Comparison of ENCODE assay signal across 27 mouse cellular contexts in the genomic region with DNA sequence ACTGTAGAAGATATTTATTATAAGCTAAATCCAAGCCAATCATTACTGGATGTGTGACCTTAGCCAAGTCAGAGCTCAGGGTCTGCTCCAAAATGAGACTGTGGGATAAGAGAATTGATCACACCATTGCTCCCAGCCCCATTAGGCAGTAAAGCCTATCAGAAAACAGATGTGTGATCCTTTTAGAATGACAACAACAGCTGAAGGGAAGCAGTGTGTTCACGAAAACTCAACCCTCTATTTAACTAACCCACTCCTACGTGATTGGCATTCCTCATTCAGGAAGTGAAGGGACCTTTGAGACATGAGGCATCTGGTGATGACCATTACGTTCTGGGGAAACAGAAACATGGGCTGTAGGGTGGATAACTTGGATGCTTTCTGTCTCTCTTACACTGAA.
"Had no signal": no experiment of that assay in that cellular context is flagged by ENCODE, and none has a peak within 500 bp of the region (broad histone marks: within the 10 kb centered on the region; RNA-seq: fewer than 3 reads in every experiment).

No protein-coding gene starts in this region.

- H3K27me3 ChIP-seq: heart, embryonic 12.5 days; heart, embryonic 13.5 days; heart, embryonic 15.5 days; hindbrain, embryonic 12.5 days; hindbrain, embryonic 13.5 days; hindbrain, embryonic 15.5 days; intestine, embryonic 15.5 days; kidney, embryonic 15.5 days had no signal

- DNase-seq: heart, postnatal 10 days; heart, postnatal 14 days; heart, postnatal 36 days; kidney, adult 11 months; kidney, adult 18-20 months; kidney, adult 2 months; kidney, adult 9 months; kidney, postnatal 10 days; kidney, postnatal 14 days; kidney, postnatal 25 days; kidney, postnatal 36 days; kidney, postnatal 4 days; layer of hippocampus, postnatal 36 days had no signal

- H3K36me3 ChIP-seq: heart, embryonic 10.5 days; heart, embryonic 12.5 days; heart, embryonic 13.5 days; heart, embryonic 15.5 days; hindbrain, embryonic 10.5 days; hindbrain, embryonic 12.5 days; hindbrain, embryonic 13.5 days; hindbrain, embryonic 15.5 days; intestine, embryonic 15.5 days; kidney, embryonic 15.5 days had no signal

- H3K4me3 ChIP-seq: heart, embryonic 10.5 days; heart, embryonic 12.5 days; heart, embryonic 13.5 days; heart, embryonic 15.5 days; hindbrain, embryonic 10.5 days; hindbrain, embryonic 12.5 days; hindbrain, embryonic 13.5 days; hindbrain, embryonic 15.5 days; intestine, embryonic 15.5 days; kidney, embryonic 15.5 days; layer of hippocampus, adult 2 months; left cerebral cortex, adult 2 months had no signal

- H3K4me2 ChIP-seq: heart, embryonic 11.5 days; heart, embryonic 12.5 days; heart, embryonic 13.5 days; heart, embryonic 15.5 days; hindbrain, embryonic 12.5 days; hindbrain, embryonic 13.5 days; hindbrain, embryonic 14.5 days; hindbrain, embryonic 15.5 days; intestine, embryonic 15.5 days; kidney, embryonic 15.5 days had no signal
